Mouse (Mus musculus) intestine, postnatal 0 days (tissue): ENCODE results near the gene Recql5. TPM values are rescaled to one million over a fixed set of nuclear protein-coding genes. Genes with fewer than 3 reads are reported as not detected.

Experiments used
- ATAC-seq: fragments of 200-750 bp; cut with Nextera tagmentation; 2 replicates; pipeline ENCODE4 v1.8.0; 2017; ENCODE audit warnings: mild to moderate bottlenecking, moderate TSS enrichment, moderate library complexity
- H3K27ac ChIP-seq: fragments of 300-500 bp; sonication (generic); 2 replicates; pipeline ENCODE4 v1.5.1; 2014; ENCODE audit warnings: mild to moderate bottlenecking, low read depth, low read length, moderate library complexity
- H3K27me3 ChIP-seq: fragments of 300-500 bp; sonication (generic); replicated peaks from 2 replicates; pipeline ENCODE4 v1.6.1; 2014; ENCODE audit warnings: low read length, mixed read lengths; ENCODE audit not compliant: control insufficient read depth, insufficient read depth
- H3K36me3 ChIP-seq: fragments of 300-500 bp; sonication (generic); 2 replicates; pipeline ENCODE4 v1.6.1; 2014; ENCODE audit warnings: mild to moderate bottlenecking, moderate library complexity; ENCODE audit not compliant: control insufficient read depth, insufficient read depth
- H3K4me1 ChIP-seq: fragments of 300-500 bp; sonication (generic); replicated peaks from 2 replicates; pipeline ENCODE4 v1.6.1; 2014; ENCODE audit warnings: antibody characterized with exemption, low read length, mixed read lengths; ENCODE audit not compliant: control insufficient read depth, insufficient read depth
- H3K4me2 ChIP-seq: fragments of 300-500 bp; sonication (generic); replicated peaks from 2 replicates; pipeline ENCODE4 v1.6.1; 2014; ENCODE audit warnings: low read depth, mild to moderate bottlenecking, moderate library complexity
- H3K4me3 ChIP-seq: fragments of 300-500 bp; sonication (generic); 2 replicates; pipeline ENCODE4 v1.5.1; 2014; ENCODE audit warnings: low read depth, low read length
- H3K9ac ChIP-seq: fragments of 300-500 bp; sonication (generic); 2 replicates; pipeline ENCODE4 v1.6.1; 2014; ENCODE audit warnings: mild to moderate bottlenecking, low read depth, low read length
- H3K9me3 ChIP-seq: fragments of 300-500 bp; sonication (generic); 2 replicates; pipeline ENCODE4 v1.6.1; 2016; ENCODE audit warnings: mixed run types; ENCODE audit not compliant: control insufficient read depth
- CTCF ChIP-seq: sonication (generic); IDR thresholded peaks from 2 replicates; pipeline ENCODE4 v1.5.1; 2016; ENCODE audit warnings: low read depth, mild to moderate bottlenecking, control low read depth, antibody characterized with exemption, moderate library complexity
- WGBS: fragments of 180-500 bp; shearing (Covaris S2); extraction: QIAGEN DNeasy Blood & Tissue Kit; methylation state at CpG from one replicate; pipeline ENCODE4 v1.1.7; 2014; 5-methylcytosine and 5-hydroxymethylcytosine counted together
- polyA plus RNA-seq: library from polyadenylated mRNA; unstranded; fragments of >200 nt; fragmentation: Nextera tagmentation; extraction: Ambion mirVana; gene quantifications from 2 replicates; pipeline ENCODE4 v1.2.1, GENCODE M21; 2015

Gene Recql5
- polyA plus RNA-seq, 1 experiment from 2014 or later, result 6.8 TPM

GRCm38 (mm10) chr11:115900561-115901337, 32.5 kb downstream of the Recql5 start:
- WGBS, result 87% methylated on average over 8 of the region's 8 CpGs
- Histone ChIP-seq H3K4me3 (no peak overlapping the region), H3K4me2 (peak overlapping the region; percentile 4; the same call in 1 of the 2 replicates), H3K4me1 (peaks cover 20% of the 10 kb centered on the region), H3K27ac (no peak overlapping the region), H3K9ac (no peak overlapping the region), H3K27me3 (no peaks in the 10 kb centered on the region), H3K36me3 (peaks cover under 1% of the 10 kb centered on the region; the same call in 1 of the 2 replicates), H3K9me3 (no peaks in the 10 kb centered on the region)
- no peak for TF ChIP-seq CTCF
- no peak for ATAC-seq

GRCm38 (mm10) chr11:115899486-115900266, 33.6 kb downstream of the Recql5 start, which contains the start of gene Smim5:
Gene Smim5, plus strand, starts transcription at chr11:115899966.
- ATAC-seq, result peak; percentile 31
- H3K9me3 ChIP-seq, result no peaks in the 10 kb centered on the region

GRCm38 (mm10) chr11:115898886-115899285, 34.4 kb downstream of the Recql5 start:
- no peaks in the 10 kb centered on the region for H3K9me3 ChIP-seq
- H3K9ac ChIP-seq, result no peak overlapping the region
- peaks cover 19% of the 10 kb centered on the region for H3K36me3 ChIP-seq
- TF ChIP-seq CTCF, result peak; percentile 83
- H3K4me3 ChIP-seq, result no peak overlapping the region
- peaks cover 14% of the 10 kb centered on the region for H3K4me1 ChIP-seq
- no peak overlapping the region for H3K4me2 ChIP-seq
- H3K27me3 ChIP-seq, result no peaks in the 10 kb centered on the region
- WGBS, result 17% methylated on average over 4 of the region's 4 CpGs
- no peak overlapping the region for H3K27ac ChIP-seq
- no peak for ATAC-seq

More at GRCm38 (mm10) chr11:115899486-115900266, 33.6 kb downstream of the Recql5 start, which contains the start of gene Smim5:
- Histone ChIP-seq H3K4me1 (peaks cover 16% of the 10 kb centered on the region), H3K9ac (no peak within 1 kb of the TSS), H3K27ac (peak within 1 kb of the TSS; percentile 21; the same call in 1 of the 2 replicates), H3K4me2 (peak within 1 kb of the TSS; percentile 4; the same call in 1 of the 2 replicates), H3K27me3 (no peaks in the 10 kb centered on the region), H3K36me3 (peaks cover 11% of the 10 kb centered on the region), H3K4me3 (no peak within 1 kb of the TSS)
- 37% methylated on average over 16 of the region's 16 CpGs for WGBS
- peak; percentile 47 for TF ChIP-seq CTCF

- ATAC-seq, result no peak
- Histone ChIP-seq H3K4me1 (peaks cover 11% of the 10 kb centered on the region), H3K4me3 (no peak overlapping the region), H3K4me2 (no peak overlapping the region), H3K27ac (no peak overlapping the region), H3K9me3 (no peaks in the 10 kb centered on the region), H3K9ac (no peak overlapping the region), H3K36me3 (peaks cover 23% of the 10 kb centered on the region), H3K27me3 (no peaks in the 10 kb centered on the region)
- 86% methylated on average over 7 of the region's 7 CpGs for WGBS
- no peak for TF ChIP-seq CTCF
These were observed 34.8 kb downstream of the Recql5 start for GRCm38 (mm10) chr11:115898446-115898845.

GRCm38 (mm10) chr11:115894755-115895520, 38.3 kb downstream of the Recql5 start:
- peak; percentile 71 for TF ChIP-seq CTCF
- Histone ChIP-seq H3K9ac (no peak overlapping the region), H3K36me3 (peaks cover 57% of the 10 kb centered on the region), H3K4me2 (no peak overlapping the region), H3K4me1 (0 out of 2 replicates have a peak, but pooled peaks cover 4% of the 10 kb centered on the region), H3K9me3 (no peaks in the 10 kb centered on the region), H3K27ac (peak overlapping the region; percentile 35; the same call in 1 of the 2 replicates), H3K27me3 (no peaks in the 10 kb centered on the region), H3K4me3 (no peak overlapping the region)
- WGBS, result 67% methylated on average over 14 of the region's 14 CpGs
- ATAC-seq, result no peak
